Mouse (Mus musculus) kidney, adult 8-10 months (tissue): ENCODE measurements at regions not wholly inside any gene's neighbourhood (a gene's known extent, or its start where the extent isn't known, plus 50 kb on each side); places are given as distances from the start of the nearest gene placed in this dataset.
"Not testable (repeated sequence)": the region's sequence is repeated elsewhere in the genome, so short reads cannot be mapped to it uniquely, and the experiment has no call there.

Experiments used
- DNase-seq, 2 experiments: peaks; one replicate each; pipeline ENCODE4 v3.0.0; 2022

GRCm38 (mm10) chr15:24588943-24589342 lies 824.6 kb downstream of the Basp1 start:
- DNase-seq, result peak; percentile 9 to 52

- no peak for DNase-seq
Measured at GRCm38 (mm10) chr15:24566981-24567380, 846.6 kb downstream of the Basp1 start.

- DNase-seq, result no peak
Measured at GRCm38 (mm10) chr15:24556806-24557205, 856.8 kb downstream of the Basp1 start.

GRCm38 (mm10) chr15:24550108-24550507 lies 863.5 kb downstream of the Basp1 start:
- no peak for DNase-seq

GRCm38 (mm10) chr15:24530065-24530464 lies 883.5 kb downstream of the Basp1 start:
- no peak for DNase-seq

- DNase-seq, result no peak
Measured at GRCm38 (mm10) chr15:24527379-24527778, 886.2 kb downstream of the Basp1 start.

GRCm38 (mm10) chr15:24513926-24514325 lies 899.6 kb downstream of the Basp1 start:
- DNase-seq, result no peak

GRCm38 (mm10) chr15:24501907-24502559 lies 911.5 kb downstream of the Basp1 start:
- no peak for DNase-seq

- DNase-seq, result no peak
Measured at GRCm38 (mm10) chr15:24486235-24486634, 927.3 kb downstream of the Basp1 start.

- DNase-seq, result no peak
Measured at GRCm38 (mm10) chr15:24468239-24468638, 945.3 kb downstream of the Basp1 start.

- no peak for DNase-seq
Measured at GRCm38 (mm10) chr15:24457726-24458125, 955.8 kb downstream of the Basp1 start.

GRCm38 (mm10) chr15:24433083-24433482 lies 980.5 kb downstream of the Basp1 start:
- DNase-seq, result no peak

- no peak for DNase-seq
Measured at GRCm38 (mm10) chr15:24429154-24429553, 984.4 kb downstream of the Basp1 start.

- no peak for DNase-seq
Measured at GRCm38 (mm10) chr15:24422333-24422942, 991.1 kb downstream of the Basp1 start.

- no peak for DNase-seq
Measured at GRCm38 (mm10) chr15:24419736-24420135, 993.8 kb downstream of the Basp1 start.

- no peak for DNase-seq
Measured at GRCm38 (mm10) chr15:24419186-24419585, 994.4 kb downstream of the Basp1 start.

GRCm38 (mm10) chr15:24407691-24408090 lies 1005.9 kb downstream of the Basp1 start:
- peak in 1 of 2 experiments; percentile 48 for DNase-seq

GRCm38 (mm10) chr15:24405305-24405704 lies 1008.3 kb downstream of the Basp1 start:
- no peak for DNase-seq

- no peak for DNase-seq
Measured at GRCm38 (mm10) chr15:24400088-24400487, 1013.5 kb downstream of the Basp1 start.

- no peak for DNase-seq
Measured at GRCm38 (mm10) chr15:24358398-24358797, 1055.2 kb downstream of the Basp1 start.

- no peak for DNase-seq
Measured at GRCm38 (mm10) chr15:24348975-24349560, 1064.5 kb downstream of the Basp1 start.

GRCm38 (mm10) chr15:24335876-24336275 lies 1077.7 kb downstream of the Basp1 start:
- not testable (repeated sequence) for DNase-seq

- not testable (repeated sequence) for DNase-seq
Measured at GRCm38 (mm10) chr15:24303123-24303522, 1110.4 kb downstream of the Basp1 start.

GRCm38 (mm10) chr15:24297236-24297635 lies 1116.3 kb downstream of the Basp1 start:
- no peak for DNase-seq
